Mouse (Mus musculus) hindbrain, postnatal 0 days (tissue): ENCODE measurements around the gene Palm2. TPM values are rescaled to one million over a fixed set of nuclear protein-coding genes. Genes with fewer than 3 reads are reported as not detected.

Experiments used
- ATAC-seq: fragments of 200-750 bp; cut with Nextera tagmentation; 2 replicates; pipeline ENCODE4 v1.8.0; 2017; ENCODE audit warnings: mild to moderate bottlenecking, moderate TSS enrichment, moderate library complexity
- DNase-seq: peaks from one replicate; pipeline ENCODE4 v3.0.0-alpha.2; 2015; ENCODE audit warnings: low spot score
- H3K27ac ChIP-seq: fragments of 300-500 bp; sonication (generic); 2 replicates; pipeline ENCODE4 v1.5.1; 2014; ENCODE audit warnings: mild to moderate bottlenecking
- H3K27me3 ChIP-seq: fragments of 300-500 bp; sonication (generic); 2 replicates; pipeline ENCODE4 v1.6.1; 2014; ENCODE audit warnings: low read length, mixed read lengths; ENCODE audit not compliant: insufficient read depth
- H3K36me3 ChIP-seq: fragments of 300-500 bp; sonication (generic); 2 replicates; pipeline ENCODE4 v1.6.1; 2014; ENCODE audit warnings: low read length, mixed read lengths; ENCODE audit not compliant: insufficient read depth
- H3K4me1 ChIP-seq: fragments of 300-500 bp; sonication (generic); 2 replicates; pipeline ENCODE4 v1.6.1; 2014; ENCODE audit warnings: antibody characterized with exemption, low read length, mixed read lengths; ENCODE audit not compliant: insufficient read depth
- H3K4me2 ChIP-seq: fragments of 300-500 bp; sonication (generic); 2 replicates; pipeline ENCODE4 v1.6.1; 2014; ENCODE audit warnings: low read depth, mild to moderate bottlenecking, low read length, moderate library complexity, mixed read lengths
- H3K4me3 ChIP-seq: fragments of 300-500 bp; sonication (generic); 2 replicates; pipeline ENCODE4 v1.5.1; 2014; ENCODE audit warnings: low read length
- H3K9ac ChIP-seq: fragments of 300-500 bp; sonication (generic); replicated peaks from 2 replicates; pipeline ENCODE4 v1.6.1; 2014; ENCODE audit warnings: mild to moderate bottlenecking, low read length, moderate library complexity, mixed read lengths
- H3K9me3 ChIP-seq: fragments of 300-500 bp; sonication (generic); 2 replicates; pipeline ENCODE4 v1.6.1; 2016; ENCODE audit warnings: low read length, mixed read lengths
- CTCF ChIP-seq: IDR thresholded peaks from 2 replicates; pipeline ENCODE4 v1.5.1; 2016; ENCODE audit warnings: antibody characterized with exemption, control low read depth, low read depth
- WGBS: fragments of 180-500 bp; shearing (Covaris S2); extraction: QIAGEN DNeasy Blood & Tissue Kit; methylation state at CpG from one replicate; pipeline ENCODE4 v1.1.7; 2014; 5-methylcytosine and 5-hydroxymethylcytosine counted together
- polyA plus RNA-seq: library from polyadenylated mRNA; unstranded; fragments of >200 nt; fragmentation: Nextera tagmentation; extraction: Ambion mirVana; gene quantifications from 2 replicates; pipeline ENCODE4 v1.2.1, GENCODE M21; 2015
- total RNA-seq: library from RNA; depleted of rRNA; stranded (reverse); fragments of >200 nt; gene quantifications from 2 replicates; pipeline ENCODE4 v1.2.3, GENCODE M21; 2014

Gene Palm2
- total and polyA plus RNA-seq, 2 experiments from 2014 or later = 15.4 to 19.9 TPM

- Histone ChIP-seq H3K27ac (peak within 1 kb of the TSS; percentile 80), H3K36me3 (no peaks in the 10 kb centered on the region), H3K4me1 (peaks cover 9% of the 10 kb centered on the region), H3K4me3 (peak within 1 kb of the TSS; percentile 52), H3K4me2 (peak within 1 kb of the TSS; percentile 93), H3K9ac (peak within 1 kb of the TSS; percentile 69), H3K27me3 (no peaks in the 10 kb centered on the region), H3K9me3 (no peaks in the 10 kb centered on the region)
- DNase-seq = peak; percentile 74
- peak; percentile 87 for ATAC-seq
- WGBS = under 1% methylated on average over 49 of the region's 51 CpGs
- no peak for TF ChIP-seq CTCF
Measured at GRCm38 (mm10) chr4:57567666-57568206, 133.7 kb downstream of the Palm2 start, which contains the start of gene Pakap. TSS of gene Pakap (plus strand) at chr4:57568179.

- no peaks in the 10 kb centered on the region for H3K27me3 ChIP-seq
- H3K36me3 ChIP-seq = no peaks in the 10 kb centered on the region
- peak overlapping the region; percentile 52 for H3K4me3 ChIP-seq
- H3K9me3 ChIP-seq = no peaks in the 10 kb centered on the region
- H3K9ac ChIP-seq = peak overlapping the region; percentile 69
- peak overlapping the region; percentile 80 for H3K27ac ChIP-seq
- peak; percentile 37 for DNase-seq
- no peak for TF ChIP-seq CTCF
- 32% methylated on average over 19 of the region's 19 CpGs for WGBS
- H3K4me2 ChIP-seq = peak overlapping the region; percentile 93
- peaks cover 9% of the 10 kb centered on the region for H3K4me1 ChIP-seq
- ATAC-seq = peak; percentile 25
Measured at GRCm38 (mm10) chr4:57568268-57569068, 134.4 kb downstream of the Palm2 start.

- DNase-seq (peak; percentile 13), ATAC-seq (no peak)
- no peak for TF ChIP-seq CTCF
- 89% methylated on average over 4 of the region's 4 CpGs for WGBS
- Histone ChIP-seq H3K27me3 (no peaks in the 10 kb centered on the region), H3K4me2 (peak overlapping the region; percentile 93), H3K9me3 (no peaks in the 10 kb centered on the region), H3K27ac (no peak overlapping the region), H3K36me3 (no peaks in the 10 kb centered on the region), H3K4me3 (peak overlapping the region; percentile 52; the same call in 1 of the 2 replicates), H3K9ac (no peak overlapping the region), H3K4me1 (peaks cover 9% of the 10 kb centered on the region)
Measured at GRCm38 (mm10) chr4:57569069-57569355, 135.0 kb downstream of the Palm2 start.

- H3K4me3 ChIP-seq = no peak overlapping the region
- H3K36me3 ChIP-seq = no peaks in the 10 kb centered on the region
- H3K9me3 ChIP-seq = no peaks in the 10 kb centered on the region
- TF ChIP-seq CTCF = no peak
- peaks cover 14% of the 10 kb centered on the region for H3K4me1 ChIP-seq
- no peaks in the 10 kb centered on the region for H3K27me3 ChIP-seq
- peak; percentile 33 for DNase-seq
- no peak overlapping the region for H3K4me2 ChIP-seq
- H3K9ac ChIP-seq = no peak overlapping the region
- ATAC-seq = peak; percentile 22; the same call in 1 of the 2 replicates
- 47% methylated on average over 6 of the region's 6 CpGs for WGBS
- H3K27ac ChIP-seq = no peak overlapping the region
Measured at GRCm38 (mm10) chr4:57569711-57570110, 135.7 kb downstream of the Palm2 start.

- Histone ChIP-seq H3K9me3 (no peaks in the 10 kb centered on the region), H3K36me3 (no peaks in the 10 kb centered on the region), H3K4me1 (peaks cover 15% of the 10 kb centered on the region), H3K27me3 (no peaks in the 10 kb centered on the region), H3K9ac (no peak overlapping the region), H3K4me2 (no peak overlapping the region), H3K4me3 (no peak overlapping the region), H3K27ac (no peak overlapping the region)
- WGBS = 47% methylated on average over 3 of the region's 3 CpGs
- DNase-seq = no peak
- TF ChIP-seq CTCF = no peak
- no peak for ATAC-seq
Measured at GRCm38 (mm10) chr4:57570229-57570628, 136.2 kb downstream of the Palm2 start.

- TF ChIP-seq CTCF = no peak
- Histone ChIP-seq H3K4me3 (no peak overlapping the region), H3K4me2 (no peak overlapping the region), H3K9ac (no peak overlapping the region), H3K4me1 (0 out of 2 replicates have a peak, but pooled peaks cover 6% of the 10 kb centered on the region), H3K27me3 (no peaks in the 10 kb centered on the region), H3K9me3 (no peaks in the 10 kb centered on the region), H3K27ac (no peak overlapping the region), H3K36me3 (no peaks in the 10 kb centered on the region)
- 92% methylated on average over 3 of the region's 3 CpGs for WGBS
- ATAC-seq (no peak), DNase-seq (no peak)
Measured at GRCm38 (mm10) chr4:57574181-57574580, 140.1 kb downstream of the Palm2 start.

- Histone ChIP-seq H3K4me2 (no peak overlapping the region), H3K4me1 (0 out of 2 replicates have a peak, but pooled peaks cover 6% of the 10 kb centered on the region), H3K4me3 (no peak overlapping the region), H3K27me3 (no peaks in the 10 kb centered on the region), H3K9ac (no peak overlapping the region), H3K36me3 (no peaks in the 10 kb centered on the region), H3K9me3 (no peaks in the 10 kb centered on the region), H3K27ac (no peak overlapping the region)
- DNase-seq (no peak), ATAC-seq (no peak)
- no peak for TF ChIP-seq CTCF
- WGBS = 84% methylated on average over 6 of the region's 6 CpGs
Measured at GRCm38 (mm10) chr4:57574646-57575045, 140.6 kb downstream of the Palm2 start.
